Mouse (Mus musculus) ES-Bruce4 (cell line): ENCODE data around the gene Gm11116. TPM values are rescaled to one million over a fixed set of nuclear protein-coding genes. Genes with fewer than 3 reads are reported as not detected.
"Not testable (repeated sequence)": the region's sequence is repeated elsewhere in the genome, so short reads cannot be mapped to it uniquely, and the experiment has no call there.

Experiments used
- H3K27ac ChIP-seq: 2 replicates; pipeline ENCODE4 v1.5.1; 2012; ENCODE audit warnings: low read length, inconsistent platforms; ENCODE audit not compliant: insufficient read depth
- H3K27me3 ChIP-seq: 2 replicates; pipeline ENCODE4 v1.6.1; 2012; ENCODE audit warnings: mild to moderate bottlenecking, low read length, inconsistent platforms; ENCODE audit not compliant: control insufficient read depth, poor library complexity, insufficient read depth, severe bottlenecking
- H3K36me3 ChIP-seq: 2 replicates; pipeline ENCODE4 v1.6.1; 2012; ENCODE audit warnings: inconsistent platforms, mild to moderate bottlenecking, low read length, moderate library complexity; ENCODE audit not compliant: control insufficient read depth, poor library complexity, insufficient read depth, severe bottlenecking
- H3K4me1 ChIP-seq: one replicate; pipeline ENCODE4 v1.8.1; 2011; ENCODE audit warnings: low read length; ENCODE audit not compliant: control insufficient read depth, insufficient read depth
- H3K4me3 ChIP-seq: 2 replicates; pipeline ENCODE4 v1.5.1; 2011; ENCODE audit warnings: low read depth, mild to moderate bottlenecking, low read length
- H3K9ac ChIP-seq: 2 replicates; pipeline ENCODE4 v1.6.1; 2012; ENCODE audit warnings: low read depth, mild to moderate bottlenecking, inconsistent platforms; ENCODE audit not compliant: poor library complexity, severe bottlenecking
- H3K9me3 ChIP-seq: replicated peaks from 2 replicates; pipeline ENCODE4 v1.6.1; 2012; ENCODE audit warnings: mild to moderate bottlenecking, low read length, inconsistent platforms; ENCODE audit not compliant: control insufficient read depth, poor library complexity, insufficient read depth, severe bottlenecking
- CTCF ChIP-seq: IDR thresholded peaks from one replicate; pipeline ENCODE4 v1.8.1; 2011; ENCODE audit warnings: low read depth, low read length
- EP300 ChIP-seq: IDR thresholded peaks from 2 replicates; pipeline ENCODE4 v1.6.1; 2011; ENCODE audit warnings: low read depth, low read length; ENCODE audit not compliant: insufficient read depth
- POLR2A ChIP-seq: IDR thresholded peaks from one replicate; pipeline ENCODE4 v1.8.1; 2011; ENCODE audit warnings: low read length; ENCODE audit not compliant: insufficient read depth
- polyA plus RNA-seq: library from polyadenylated mRNA; stranded (reverse); fragments of >200 nt; gene quantifications from 2 replicates; pipeline ENCODE4 v1.2.4, GENCODE M21; 2011; ENCODE audit warnings: low read depth; ENCODE audit not compliant: missing spikeins, insufficient read depth, insufficient read length

The Gm11116 gene
- polyA plus RNA-seq, result not detected in 2 replicates

DNA sequence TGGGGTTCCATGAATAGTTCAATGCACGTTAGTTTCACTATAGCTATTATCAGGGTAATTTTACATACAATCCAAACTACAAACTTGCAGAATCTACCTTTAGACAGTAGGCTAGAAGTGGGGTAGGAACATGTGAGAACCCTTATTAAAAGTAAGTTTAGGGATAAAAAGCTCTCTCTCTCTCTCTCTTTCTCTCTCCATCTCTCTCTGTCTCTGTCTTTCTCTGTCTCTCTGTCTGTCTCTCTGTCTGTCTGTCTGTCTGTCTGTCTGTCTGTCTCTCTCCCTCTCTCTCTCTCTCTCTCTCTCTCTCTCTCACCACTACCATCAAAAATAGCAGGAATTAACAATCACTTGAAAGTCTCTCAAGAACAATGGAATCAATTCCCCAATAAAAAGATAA, at the start of gene Gm11116:
TSS of gene Gm11116 (minus strand) at position 101 of the 400 bp plus-strand sequence.
- no peaks in the 10 kb centered on the region for H3K27me3 ChIP-seq
- H3K4me1 ChIP-seq, result no peaks in the 10 kb centered on the region
- H3K4me3 ChIP-seq, result peak within 1 kb of the TSS; percentile 79
- no peaks in the 10 kb centered on the region for H3K36me3 ChIP-seq
- H3K27ac ChIP-seq, result no peak within 1 kb of the TSS
- H3K9me3 ChIP-seq, result no peaks in the 10 kb centered on the region
- TF ChIP-seq POLR2A (no peak), CTCF (no peak), EP300 (no peak)
- H3K9ac ChIP-seq, result peak within 1 kb of the TSS; percentile 62

- H3K27ac ChIP-seq, result no peak within 1 kb of the TSS
- H3K4me3 ChIP-seq, result no peak within 1 kb of the TSS
- H3K9ac ChIP-seq, result no peak within 1 kb of the TSS
- no peaks in the 10 kb centered on the region for H3K27me3 ChIP-seq
- no peaks in the 10 kb centered on the region for H3K4me1 ChIP-seq
- TF ChIP-seq CTCF (no peak), EP300 (no peak), POLR2A (no peak)
- peaks cover 10% of the 10 kb centered on the region for H3K9me3 ChIP-seq
- H3K36me3 ChIP-seq, result no peaks in the 10 kb centered on the region
Measured at GRCm38 (mm10) chr5:88153999-88154398, 42.7 kb upstream of the Gm11116 start, which contains the start of gene Gm11115. Gene Gm11115, minus strand, starts transcription at chr5:88154099.

DNA sequence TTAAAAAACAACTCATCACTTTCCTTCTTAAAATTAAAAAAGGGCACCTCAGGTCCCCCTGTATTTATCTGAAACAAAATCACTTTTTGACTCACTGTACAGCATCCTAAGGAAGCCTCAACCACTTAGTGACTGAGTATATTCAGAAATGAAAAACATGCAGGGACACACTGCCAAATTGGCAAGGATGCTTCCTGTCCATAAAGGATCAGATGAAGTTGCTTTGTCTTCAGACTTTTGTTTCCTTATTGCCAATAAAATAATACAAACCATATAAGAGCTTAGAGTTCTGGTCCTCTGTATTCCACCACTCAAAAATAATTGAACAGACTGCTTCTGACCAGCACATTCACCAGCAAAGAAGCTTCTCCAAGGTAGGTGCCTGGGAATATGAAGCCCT, 25.1 kb downstream of the Gm11116 start, which contains the start of gene Smr2:
TSS of gene Smr2 (plus strand) at position 301 of the 400 bp plus-strand sequence.
- H3K36me3 ChIP-seq, H3K9me3 ChIP-seq, H3K4me1 ChIP-seq, H3K9ac ChIP-seq, H3K4me3 ChIP-seq, H3K27me3 ChIP-seq, H3K27ac ChIP-seq: not testable (repeated sequence)

Other genes starting within 250 kb of the Gm11116 start
- gene Odam, start 226.5 kb downstream of the Gm11116 start, polyA plus RNA-seq, result not detected in 2 replicates
- 1.8 and 2.2 TPM in 2 replicates for gene Csn3, start 186.0 kb downstream of the Gm11116 start, polyA plus RNA-seq
- not detected in 2 replicates for gene 2310003L06Rik, start 142.1 kb downstream of the Gm11116 start, polyA plus RNA-seq
- not detected in 2 replicates for gene Gm28434, start 142.0 kb downstream of the Gm11116 start, polyA plus RNA-seq
- gene Cabs1, start 132.1 kb downstream of the Gm11116 start, polyA plus RNA-seq, result not detected in 2 replicates
- not detected in 2 replicates for gene Smr3a, start 109.0 kb downstream of the Gm11116 start, polyA plus RNA-seq
- gene Smr2, start 25.0 kb downstream of the Gm11116 start, polyA plus RNA-seq, result not detected in 2 replicates
- gene Gm11115, start 42.6 kb upstream of the Gm11116 start, polyA plus RNA-seq, result not detected in 2 replicates
- gene Gm7714, start 157.4 kb upstream of the Gm11116 start, polyA plus RNA-seq, result not detected in 2 replicates
- not detected in 2 replicates for gene Prol1, start 205.8 kb upstream of the Gm11116 start, polyA plus RNA-seq